Mouse (Mus musculus): Measurements from ENCODE around the gene Gm813. TPM values are rescaled to one million over a fixed set of nuclear protein-coding genes. Genes with fewer than 3 reads are reported as not detected.

The Gm813 gene
- total RNA-seq, 1 experiment, result not detected

DNA sequence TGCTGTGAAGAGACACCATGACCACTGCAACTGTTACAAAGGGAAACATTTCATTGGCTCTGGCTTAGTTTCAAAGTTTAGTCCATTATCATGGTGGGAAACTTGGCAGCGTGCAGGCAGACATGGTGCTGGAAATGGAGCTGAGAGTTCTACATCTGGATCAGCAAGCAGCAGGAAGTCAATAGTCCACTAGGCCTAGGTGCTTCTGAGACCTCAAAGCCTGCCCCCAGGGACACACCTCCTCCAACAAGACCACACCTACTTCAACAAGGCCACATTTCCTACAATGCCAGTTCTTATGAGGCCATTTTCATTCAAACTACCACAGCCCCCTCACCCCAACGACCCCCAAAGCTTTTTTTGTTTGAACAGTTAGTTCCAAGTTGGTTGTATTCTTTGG, 13.0 kb upstream of the Gm813 start:
- no peaks in the 10 kb centered on the region for H3K9me3 ChIP-seq (ENCODE audit: control insufficient read depth, insufficient read depth, low read depth, low read length)
- no peak overlapping the region for H3K9ac ChIP-seq (ENCODE audit: insufficient read depth, low read depth, low read length, poor library complexity, severe bottlenecking)
- no peaks in the 10 kb centered on the region for H3K36me3 ChIP-seq (ENCODE audit: control insufficient read depth, insufficient read depth, low read length, poor library complexity, severe bottlenecking)
- in situ Hi-C loops (cut with MboI; ENCODE audit: low sequenced_read_pairs in 2 of 2, unreplicated experiment in 2 of 2), result no loop called here
- 0 out of 4 replicates have a peak, but pooled peaks cover 0 to 2% of the 10 kb centered on the region in 2 experiments for H3K4me1 ChIP-seq (ENCODE audit: control insufficient read depth in 2 of 2, insufficient read depth in 2 of 2, low read length in 2 of 2, poor library complexity in 1 of 2)
- no peak for TF ChIP-seq HCFC1 (IDR thresholded peaks at IDR 0.05; ENCODE audit: borderline replicate concordance, insufficient read depth, low read length)
- TF ChIP-seq ZNF384 (IDR thresholded peaks at IDR 0.05; ENCODE audit: low read depth, low read length), result no peak
- no peak for TF ChIP-seq ZC3H11A (IDR thresholded peaks at IDR 0.05; ENCODE audit: borderline replicate concordance, low read depth, low read length)
- no peak for TF ChIP-seq CHD2 (IDR thresholded peaks at IDR 0.05; ENCODE audit: low read depth, low read length)
- no peak for TF ChIP-seq MAFK (IDR thresholded peaks at IDR 0.05; ENCODE audit: insufficient read depth, low read depth, low read length)
- H3K4me3 ChIP-seq (ENCODE audit: insufficient read depth in 1 of 2, low read depth in 1 of 2, low read length in 2 of 2, poor library complexity in 1 of 2, severe bottlenecking in 1 of 2), result no peak overlapping the region
- no peak overlapping the region for H3K27ac ChIP-seq (ENCODE audit: insufficient read depth, low read depth, low read length, poor library complexity, severe bottlenecking)
- no peak for DNase-seq (ENCODE audit: low read depth, low spot score)

DNA sequence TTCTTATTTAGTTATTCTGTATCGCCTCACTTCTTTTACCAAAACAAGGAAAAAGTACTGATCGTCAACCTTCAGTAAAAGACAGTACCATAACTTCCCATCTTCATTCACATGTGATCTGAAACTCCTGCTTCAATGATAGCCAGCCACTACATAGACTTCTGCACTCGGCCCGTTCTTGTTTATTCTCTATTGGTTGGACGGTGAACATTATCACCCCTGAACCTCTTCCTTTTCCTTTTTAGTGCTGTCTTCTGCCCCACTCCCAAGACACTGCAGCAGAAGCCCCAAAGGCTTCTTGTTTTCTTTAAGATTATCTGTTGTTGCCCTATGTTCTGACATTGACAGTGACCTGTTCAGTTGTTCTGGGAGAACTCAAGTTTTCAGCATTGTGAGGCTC, 12.2 kb upstream of the Gm813 start:
- Histone ChIP-seq H3K27ac (ENCODE audit: insufficient read depth, low read depth, low read length, poor library complexity, severe bottlenecking) (no peak overlapping the region), H3K9ac (ENCODE audit: insufficient read depth, low read depth, low read length, poor library complexity, severe bottlenecking) (no peak overlapping the region), H3K4me1 (ENCODE audit: control insufficient read depth in 2 of 2, insufficient read depth in 2 of 2, low read length in 2 of 2, poor library complexity in 1 of 2) (0 out of 4 replicates have a peak, but pooled peaks cover 0 to 2% of the 10 kb centered on the region in 2 experiments), H3K36me3 (ENCODE audit: control insufficient read depth, insufficient read depth, low read length, poor library complexity, severe bottlenecking) (no peaks in the 10 kb centered on the region), H3K4me3 (ENCODE audit: insufficient read depth in 1 of 2, low read depth in 1 of 2, low read length in 2 of 2, poor library complexity in 1 of 2, severe bottlenecking in 1 of 2) (no peak overlapping the region), H3K9me3 (ENCODE audit: control insufficient read depth, insufficient read depth, low read depth, low read length) (no peaks in the 10 kb centered on the region)
- DNase-seq (ENCODE audit: low read depth, low spot score), result no peak
- TF ChIP-seq HCFC1 (IDR thresholded peaks at IDR 0.05; ENCODE audit: borderline replicate concordance, insufficient read depth, low read length), result no peak
- TF ChIP-seq MAFK (IDR thresholded peaks at IDR 0.05; ENCODE audit: insufficient read depth, low read depth, low read length), result no peak
- TF ChIP-seq CHD2 (IDR thresholded peaks at IDR 0.05; ENCODE audit: low read depth, low read length), result no peak
- TF ChIP-seq ZNF384 (IDR thresholded peaks at IDR 0.05; ENCODE audit: low read depth, low read length), result no peak
- TF ChIP-seq ZC3H11A (IDR thresholded peaks at IDR 0.05; ENCODE audit: borderline replicate concordance, low read depth, low read length), result no peak
- in situ Hi-C loops (cut with MboI; ENCODE audit: low sequenced_read_pairs in 2 of 2, unreplicated experiment in 2 of 2), result no loop called here

DNA sequence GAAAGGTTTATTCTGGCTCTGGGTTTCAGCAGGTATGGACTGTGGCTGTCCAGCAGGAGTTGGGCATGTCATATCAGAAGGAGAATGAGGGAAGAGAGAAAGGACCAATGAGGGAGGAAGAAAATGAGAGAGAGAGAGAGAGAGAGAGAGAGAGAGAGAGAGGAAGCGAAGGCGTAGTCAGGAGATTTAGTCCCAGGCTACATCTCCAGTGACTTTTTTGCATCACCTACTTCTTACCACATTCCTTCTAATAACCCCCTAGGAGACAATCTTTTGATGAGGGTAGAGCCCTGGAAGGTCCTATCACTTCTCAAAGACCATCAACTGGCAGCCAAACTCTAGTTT, 11.5 kb upstream of the Gm813 start:
- Histone ChIP-seq H3K36me3 (ENCODE audit: control insufficient read depth, insufficient read depth, low read length, poor library complexity, severe bottlenecking) (no peaks in the 10 kb centered on the region), H3K4me1 (ENCODE audit: control insufficient read depth in 2 of 2, insufficient read depth in 2 of 2, low read length in 2 of 2, poor library complexity in 1 of 2) (0 out of 4 replicates have a peak, but pooled peaks cover 0 to 2% of the 10 kb centered on the region in 2 experiments), H3K4me3 (ENCODE audit: insufficient read depth in 1 of 2, low read depth in 1 of 2, low read length in 2 of 2, poor library complexity in 1 of 2, severe bottlenecking in 1 of 2) (no peak overlapping the region), H3K9me3 (ENCODE audit: control insufficient read depth, insufficient read depth, low read depth, low read length) (no peaks in the 10 kb centered on the region), H3K27ac (ENCODE audit: insufficient read depth, low read depth, low read length, poor library complexity, severe bottlenecking) (no peak overlapping the region), H3K9ac (ENCODE audit: insufficient read depth, low read depth, low read length, poor library complexity, severe bottlenecking) (no peak overlapping the region)
- TF ChIP-seq HCFC1 (IDR thresholded peaks at IDR 0.05; ENCODE audit: borderline replicate concordance, insufficient read depth, low read length) (no peak), MAFK (IDR thresholded peaks at IDR 0.05; ENCODE audit: insufficient read depth, low read depth, low read length) (no peak), CHD2 (IDR thresholded peaks at IDR 0.05; ENCODE audit: low read depth, low read length) (no peak), ZNF384 (IDR thresholded peaks at IDR 0.05; ENCODE audit: low read depth, low read length) (no peak), ZC3H11A (IDR thresholded peaks at IDR 0.05; ENCODE audit: borderline replicate concordance, low read depth, low read length) (no peak)
- no peak for DNase-seq (ENCODE audit: low read depth, low spot score)
- in situ Hi-C loops (cut with MboI; ENCODE audit: low sequenced_read_pairs in 2 of 2, unreplicated experiment in 2 of 2), result no loop called here

DNA sequence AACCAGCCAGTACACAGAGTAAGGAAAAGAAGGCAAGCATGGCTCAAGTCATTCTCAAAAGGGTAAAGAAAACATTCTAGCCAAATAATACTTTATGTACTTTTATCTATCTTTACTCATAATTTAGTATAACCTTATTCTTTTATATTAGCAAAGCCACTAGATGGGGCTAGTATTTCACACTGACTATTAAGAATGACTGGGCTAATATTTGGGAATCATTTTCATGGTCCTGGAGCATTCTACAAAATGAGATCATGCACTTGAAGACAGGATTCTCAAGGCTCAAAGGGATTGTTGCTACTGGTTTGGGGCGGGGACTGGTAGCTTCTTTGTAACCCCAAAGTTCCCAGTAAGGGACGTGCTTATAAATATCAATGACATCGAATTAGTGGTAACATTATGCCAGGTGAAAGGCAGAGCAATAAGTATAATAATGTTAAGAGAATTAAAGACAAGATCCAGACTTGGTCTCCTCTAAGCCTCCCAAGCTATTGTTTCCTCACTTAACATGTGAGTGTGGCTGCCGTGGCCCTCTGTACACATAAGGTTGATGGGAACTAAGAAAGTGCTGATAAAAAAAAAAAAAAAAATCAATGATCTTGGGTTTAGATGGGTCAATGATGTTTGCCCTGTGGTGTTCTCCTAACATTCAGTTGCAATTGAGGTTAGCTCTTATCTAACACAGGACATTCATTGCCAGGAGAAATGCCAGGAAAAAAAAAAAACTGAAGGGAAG, 11.0 kb upstream of the Gm813 start:
- Histone ChIP-seq H3K27ac (ENCODE audit: insufficient read depth, low read depth, low read length, poor library complexity, severe bottlenecking) (no peak overlapping the region), H3K36me3 (ENCODE audit: control insufficient read depth, insufficient read depth, low read length, poor library complexity, severe bottlenecking) (no peaks in the 10 kb centered on the region), H3K4me1 (ENCODE audit: control insufficient read depth in 2 of 2, insufficient read depth in 2 of 2, low read length in 2 of 2, poor library complexity in 1 of 2) (0 out of 4 replicates have a peak, but pooled peaks cover 0 to 2% of the 10 kb centered on the region in 2 experiments), H3K4me3 (ENCODE audit: insufficient read depth in 1 of 2, low read depth in 1 of 2, low read length in 2 of 2, poor library complexity in 1 of 2, severe bottlenecking in 1 of 2) (no peak overlapping the region), H3K9me3 (ENCODE audit: control insufficient read depth, insufficient read depth, low read depth, low read length) (no peaks in the 10 kb centered on the region), H3K9ac (ENCODE audit: insufficient read depth, low read depth, low read length, poor library complexity, severe bottlenecking) (no peak overlapping the region)
- in situ Hi-C loops (cut with MboI; ENCODE audit: low sequenced_read_pairs in 2 of 2, unreplicated experiment in 2 of 2), result no loop called here
- no peak for DNase-seq (ENCODE audit: low read depth, low spot score)
- no peak for TF ChIP-seq ZNF384 (IDR thresholded peaks at IDR 0.05; ENCODE audit: low read depth, low read length)
- TF ChIP-seq CHD2 (IDR thresholded peaks at IDR 0.05; ENCODE audit: low read depth, low read length), result no peak
- no peak for TF ChIP-seq MAFK (IDR thresholded peaks at IDR 0.05; ENCODE audit: insufficient read depth, low read depth, low read length)
